Mouse (Mus musculus): Measurements from ENCODE around the gene Cnot11. TPM values are rescaled to one million over a fixed set of nuclear protein-coding genes. Genes with fewer than 3 reads are reported as not detected.

The Cnot11 gene
- total and polyA plus RNA-seq, 2 experiments from 2014 or later: 12.7 to 31.7 TPM

DNA sequence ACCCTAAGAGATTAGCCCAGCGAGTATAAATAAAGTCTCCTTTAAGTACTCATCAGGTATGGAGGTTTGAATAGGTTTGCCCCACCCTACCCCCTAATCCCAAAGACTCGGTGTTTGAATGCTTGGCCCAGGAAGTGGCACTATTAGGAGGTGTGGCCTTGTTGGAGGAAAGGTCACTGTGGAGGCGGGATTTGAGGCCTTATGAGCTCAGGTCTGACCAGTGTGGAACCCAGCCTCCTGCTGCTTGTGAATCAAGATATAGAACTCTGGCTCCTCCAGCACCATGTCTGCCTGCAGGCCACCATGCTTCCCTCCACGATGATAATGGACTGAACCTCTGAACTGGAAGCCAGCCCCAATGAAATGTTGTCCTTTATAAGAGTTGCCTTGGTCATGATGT is 3.8 kb upstream of the Cnot11 start:
- Histone ChIP-seq H3K9ac (replicated peaks; ENCODE audit: low read length) (no peak overlapping the region), H3K27ac (no peak overlapping the region), H3K36me3 (ENCODE audit: insufficient read depth, low read length) (no peaks in the 10 kb centered on the region), H3K9me3 (ENCODE audit: low read length) (no peaks in the 10 kb centered on the region), H3K4me2 (ENCODE audit: low read depth, low read length) (no peak overlapping the region), H3K4me1 (ENCODE audit: insufficient read depth, low read length) (no peaks in the 10 kb centered on the region), H3K4me3 (ENCODE audit: low read length) (no peak overlapping the region), H3K27me3 (ENCODE audit: insufficient read depth, low read length) (no peaks in the 10 kb centered on the region)
- DNase-seq (ENCODE audit: low spot score) (no peak), ATAC-seq (no peak)
- no peak for TF ChIP-seq CTCF (IDR thresholded peaks at IDR 0.05; ENCODE audit: low read depth)
- WGBS: 81% methylated on average over 4 of the region's 4 CpGs

DNA sequence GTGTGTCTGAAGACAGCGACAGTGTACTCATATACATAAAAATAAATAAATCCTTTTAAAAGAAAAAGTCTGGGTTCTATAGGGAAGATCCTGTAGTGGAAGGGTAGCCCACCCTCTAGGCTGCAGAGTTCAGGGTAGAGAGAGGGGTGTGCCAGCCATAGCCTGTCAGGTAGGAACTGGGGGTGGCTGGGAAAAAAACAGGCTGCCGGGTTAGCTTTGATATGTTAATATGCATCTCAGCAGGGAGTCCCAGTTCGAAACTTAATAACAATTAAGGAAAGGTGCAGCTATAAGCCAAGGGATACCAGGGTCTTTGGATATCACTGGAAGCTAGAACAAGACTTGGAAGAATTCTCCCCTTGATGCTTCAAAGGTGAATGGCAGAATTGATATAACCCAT is 875 bp upstream of the Cnot11 start:
- Histone ChIP-seq H3K27me3 (ENCODE audit: insufficient read depth, low read length) (no peaks in the 10 kb centered on the region), H3K4me1 (ENCODE audit: insufficient read depth, low read length) (peaks cover 6% of the 10 kb centered on the region; the same call in 1 of the 2 replicates), H3K4me3 (ENCODE audit: low read length) (no peak overlapping the region), H3K27ac (no peak overlapping the region), H3K36me3 (ENCODE audit: insufficient read depth, low read length) (peaks cover 5% of the 10 kb centered on the region), H3K9ac (replicated peaks; ENCODE audit: low read length) (no peak overlapping the region), H3K9me3 (ENCODE audit: low read length) (no peaks in the 10 kb centered on the region), H3K4me2 (ENCODE audit: low read depth, low read length) (no peak overlapping the region)
- DNase-seq (ENCODE audit: low spot score) (no peak), ATAC-seq (no peak)
- TF ChIP-seq CTCF (IDR thresholded peaks at IDR 0.05; ENCODE audit: low read depth): no peak
- WGBS: 22% methylated on average over 3 of the region's 3 CpGs

DNA sequence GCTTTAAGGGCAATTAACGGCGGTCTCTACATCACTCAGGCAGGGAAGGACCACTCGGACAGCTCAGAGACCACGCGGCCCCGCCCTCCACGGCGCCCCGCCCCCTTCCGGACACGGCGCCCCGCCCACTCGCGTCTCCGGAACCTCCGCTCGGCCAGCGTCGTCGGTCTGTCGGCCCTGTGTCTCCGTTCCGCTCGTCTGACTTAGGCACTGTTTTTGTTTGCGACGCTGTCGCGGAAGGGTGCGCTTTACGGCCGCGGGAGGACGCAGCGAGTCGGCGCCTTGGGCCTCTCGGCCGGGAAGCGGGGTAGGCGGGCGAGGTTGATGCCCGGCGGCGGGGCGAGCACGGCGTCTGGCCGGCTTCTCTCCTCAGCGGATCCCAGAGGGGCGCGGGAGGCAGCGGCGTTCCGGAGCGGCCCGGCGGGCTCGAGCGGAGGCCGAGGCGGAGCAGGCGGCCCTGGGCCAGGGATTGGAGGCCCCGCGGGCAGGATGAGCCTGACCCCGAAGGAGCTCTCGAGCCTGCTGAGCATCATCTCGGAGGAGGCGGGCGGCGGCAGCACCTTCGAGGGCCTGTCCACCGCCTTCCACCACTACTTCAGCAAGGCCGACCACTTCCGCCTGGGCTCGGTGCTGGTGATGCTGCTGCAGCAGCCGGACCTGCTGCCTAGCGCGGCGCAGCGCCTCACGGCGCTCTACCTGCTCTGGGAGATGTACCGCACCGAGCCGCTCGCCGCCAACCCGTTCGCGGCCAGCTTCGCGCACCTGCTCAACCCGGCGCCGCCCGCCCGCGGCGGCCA is 921 bp downstream of the Cnot11 start:
- H3K4me1 ChIP-seq (ENCODE audit: insufficient read depth, low read length): peaks cover 6% of the 10 kb centered on the region; the same call in 1 of the 2 replicates
- ATAC-seq: peak; percentile 92
- DNase-seq (ENCODE audit: low spot score): peak; percentile 98
- H3K9ac ChIP-seq (replicated peaks; ENCODE audit: low read length): peak overlapping the region; percentile 96
- H3K4me3 ChIP-seq (ENCODE audit: low read length): peak overlapping the region; percentile 92
- no peak; the same call in 1 of the 2 replicates for TF ChIP-seq CTCF (IDR thresholded peaks at IDR 0.05; ENCODE audit: low read depth)
- peaks cover 22% of the 10 kb centered on the region for H3K36me3 ChIP-seq (ENCODE audit: insufficient read depth, low read length)
- no peaks in the 10 kb centered on the region for H3K9me3 ChIP-seq (ENCODE audit: low read length)
- no peaks in the 10 kb centered on the region for H3K27me3 ChIP-seq (ENCODE audit: insufficient read depth, low read length)
- peak overlapping the region; percentile 95 for H3K27ac ChIP-seq
- WGBS: 2% methylated on average over 91 of the region's 100 CpGs
- H3K4me2 ChIP-seq (ENCODE audit: low read depth, low read length): peak overlapping the region; percentile 89

- WGBS: 31% methylated on average over 7 of the region's 7 CpGs
- Histone ChIP-seq H3K4me3 (ENCODE audit: low read length) (peak overlapping the region; percentile 92), H3K4me2 (ENCODE audit: low read depth, low read length) (peak overlapping the region; percentile 89), H3K9ac (replicated peaks; ENCODE audit: low read length) (peak overlapping the region; percentile 96), H3K9me3 (ENCODE audit: low read length) (no peaks in the 10 kb centered on the region), H3K36me3 (ENCODE audit: insufficient read depth, low read length) (peaks cover 25% of the 10 kb centered on the region), H3K27ac (no peak overlapping the region), H3K4me1 (ENCODE audit: insufficient read depth, low read length) (peaks cover 6% of the 10 kb centered on the region; the same call in 1 of the 2 replicates), H3K27me3 (ENCODE audit: insufficient read depth, low read length) (no peaks in the 10 kb centered on the region)
- TF ChIP-seq CTCF (IDR thresholded peaks at IDR 0.05; ENCODE audit: low read depth): no peak
- no peak for DNase-seq (ENCODE audit: low spot score)
- ATAC-seq: no peak
Measured at GRCm38 (mm10) chr1:39536701-39537100, 1.9 kb downstream of the Cnot11 start.

- Histone ChIP-seq H3K27me3 (ENCODE audit: insufficient read depth, low read length) (no peaks in the 10 kb centered on the region), H3K4me2 (ENCODE audit: low read depth, low read length) (0 out of 2 replicates have a peak overlapping the region, but pooled peaks have one; percentile 7), H3K36me3 (ENCODE audit: insufficient read depth, low read length) (peaks cover 32% of the 10 kb centered on the region), H3K4me1 (ENCODE audit: insufficient read depth, low read length) (peaks cover 6% of the 10 kb centered on the region; the same call in 1 of the 2 replicates), H3K27ac (no peak overlapping the region), H3K9ac (replicated peaks; ENCODE audit: low read length) (no peak overlapping the region), H3K9me3 (ENCODE audit: low read length) (no peaks in the 10 kb centered on the region), H3K4me3 (ENCODE audit: low read length) (no peak overlapping the region)
- no peak for DNase-seq (ENCODE audit: low spot score)
- WGBS: 93% methylated on average over 10 of the region's 10 CpGs
- ATAC-seq: no peak
- TF ChIP-seq CTCF (IDR thresholded peaks at IDR 0.05; ENCODE audit: low read depth): no peak
Measured at GRCm38 (mm10) chr1:39537631-39538380, 3.0 kb downstream of the Cnot11 start.

DNA sequence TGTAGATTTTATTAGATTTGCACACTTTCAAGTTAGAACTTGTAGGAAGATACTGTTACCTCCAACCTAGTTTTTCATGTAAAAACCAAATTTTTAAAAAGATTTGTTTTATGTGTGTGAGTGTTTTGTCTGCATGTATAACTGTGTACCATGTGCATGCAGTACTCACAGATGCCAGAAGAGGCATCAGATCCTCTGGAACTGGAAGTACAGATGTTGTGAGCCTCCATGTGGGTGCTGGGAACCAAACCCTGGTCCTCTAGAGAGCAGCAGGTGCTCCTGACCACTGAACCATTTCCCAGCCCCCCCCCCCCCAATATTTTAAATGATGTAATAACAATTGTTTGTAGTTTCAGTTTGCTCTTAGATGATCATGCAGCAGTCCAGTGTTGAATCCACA is 5.8 kb downstream of the Cnot11 start:
- no peak overlapping the region for H3K4me3 ChIP-seq (ENCODE audit: low read length)
- peaks cover 6% of the 10 kb centered on the region; the same call in 1 of the 2 replicates for H3K4me1 ChIP-seq (ENCODE audit: insufficient read depth, low read length)
- no peaks in the 10 kb centered on the region for H3K9me3 ChIP-seq (ENCODE audit: low read length)
- H3K36me3 ChIP-seq (ENCODE audit: insufficient read depth, low read length): peaks cover 34% of the 10 kb centered on the region
- no peak; the same call in 1 of the 2 replicates for TF ChIP-seq CTCF (IDR thresholded peaks at IDR 0.05; ENCODE audit: low read depth)
- ATAC-seq: no peak
- H3K9ac ChIP-seq (replicated peaks; ENCODE audit: low read length): no peak overlapping the region
- no peak overlapping the region for H3K27ac ChIP-seq
- no peaks in the 10 kb centered on the region for H3K27me3 ChIP-seq (ENCODE audit: insufficient read depth, low read length)
- no peak for DNase-seq (ENCODE audit: low spot score)
- H3K4me2 ChIP-seq (ENCODE audit: low read depth, low read length): no peak overlapping the region
